Mouse (Mus musculus) right cerebral cortex, postnatal 25 days (tissue): ENCODE measurements at regions not wholly inside any gene's neighbourhood (a gene's known extent, or its start where the extent isn't known, plus 50 kb on each side); places are given as distances from the start of the nearest gene placed in this dataset.
"Not testable (repeated sequence)": the region's sequence is repeated elsewhere in the genome, so short reads cannot be mapped to it uniquely, and the experiment has no call there.

Experiments used
- DNase-seq: peaks from one replicate; pipeline ENCODE4 v3.0.0; 2022

DNA sequence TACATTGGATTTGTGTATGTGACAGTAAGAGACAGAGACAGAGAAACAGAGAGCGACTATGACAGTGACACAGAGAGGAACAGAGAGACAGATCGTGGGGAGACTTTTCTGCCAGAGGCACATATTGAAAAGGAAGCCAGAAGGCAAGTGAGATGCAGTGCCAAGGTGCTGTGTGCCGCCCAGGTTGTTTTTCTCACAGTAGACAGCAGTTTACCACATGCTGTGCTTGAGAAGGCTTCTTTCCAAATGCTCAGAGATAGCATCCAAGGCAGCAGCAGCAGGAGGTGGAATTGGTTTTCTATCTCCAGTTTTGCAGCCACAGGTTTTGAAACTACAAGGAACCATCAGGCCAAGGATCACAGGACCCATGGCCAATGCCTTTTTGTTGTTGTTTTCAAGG is 466.5 kb downstream of the Lrfn5 start:
- peak; percentile 9 for DNase-seq

DNA sequence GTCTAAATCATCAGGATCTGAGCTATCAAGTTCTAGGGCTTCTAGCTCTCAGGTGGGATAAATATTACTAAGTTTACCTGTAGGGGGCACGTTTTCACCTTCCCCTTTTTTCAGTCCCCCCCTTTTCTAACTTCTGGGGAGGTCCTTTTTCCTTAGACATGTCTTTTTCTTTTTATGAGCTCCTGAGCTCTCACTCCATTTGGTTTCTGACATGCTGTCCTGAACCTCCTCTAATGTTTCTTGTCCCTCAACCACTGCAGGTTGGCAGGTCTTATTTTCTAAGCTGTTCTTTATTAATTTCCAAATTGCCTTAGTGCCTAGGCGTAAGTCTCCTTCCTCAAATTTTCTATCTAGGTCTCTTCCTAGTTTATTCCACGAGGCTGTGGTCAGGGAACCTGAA is 470.9 kb downstream of the Lrfn5 start:
- DNase-seq, result not testable (repeated sequence)

DNA sequence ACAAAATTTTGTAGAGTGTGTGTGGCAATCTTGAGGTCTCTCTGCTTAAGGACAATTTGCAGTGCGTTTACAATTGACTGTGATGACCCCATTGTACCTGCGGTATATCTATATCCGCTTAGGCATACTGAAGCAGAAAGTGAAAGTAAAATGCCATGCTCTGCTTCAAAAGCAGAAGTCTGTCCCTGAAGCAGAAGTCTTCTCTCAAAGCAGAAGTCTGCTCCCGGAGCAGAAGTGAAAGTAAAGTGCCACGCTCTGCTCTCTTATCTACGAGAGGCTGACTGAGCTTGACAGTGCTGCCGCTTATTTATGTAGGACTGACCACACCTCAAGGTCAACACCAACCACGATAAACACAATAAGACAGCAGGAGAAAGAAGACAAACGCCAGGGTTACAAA is 471.3 kb downstream of the Lrfn5 start:
- DNase-seq, result no peak

DNA sequence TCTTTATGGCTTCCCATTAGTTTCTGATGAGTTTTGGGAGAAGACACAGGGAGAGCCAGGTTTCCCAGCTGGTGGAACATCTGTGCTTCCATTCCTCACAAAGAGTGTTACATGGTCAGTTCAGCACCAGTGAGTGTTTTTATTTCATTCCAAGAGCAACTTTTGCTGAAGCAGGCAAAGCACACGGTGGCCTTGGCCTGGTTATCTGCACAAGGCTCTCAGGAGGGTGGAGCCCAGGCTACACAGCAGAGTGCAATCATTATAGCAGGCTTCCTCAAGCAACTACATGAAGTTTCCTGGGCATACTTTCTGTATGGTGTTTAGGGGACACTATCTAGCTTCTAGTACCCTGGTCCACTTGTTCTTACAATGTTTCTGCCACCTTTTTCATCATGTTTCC is 490.4 kb downstream of the Lrfn5 start:
- no peak for DNase-seq

DNA sequence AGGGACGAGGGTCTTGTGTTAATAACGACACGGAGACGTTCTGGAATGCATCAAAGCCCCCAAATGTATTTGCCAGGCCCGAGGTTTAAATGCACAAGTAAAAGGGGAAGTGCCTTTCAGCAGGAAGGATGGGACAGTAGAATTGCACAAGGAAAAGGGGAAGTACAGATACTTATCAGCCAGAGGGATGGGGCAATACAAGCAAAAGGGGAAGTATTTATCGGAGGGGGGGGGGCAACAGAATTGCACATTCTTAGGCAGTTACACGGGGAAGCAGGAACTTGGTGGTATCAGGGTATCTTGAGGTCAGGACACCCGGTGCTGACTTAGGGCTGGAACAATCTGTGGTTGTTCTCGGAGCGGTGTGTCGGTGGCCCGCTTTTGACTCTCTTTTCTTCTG is 494.7 kb downstream of the Lrfn5 start:
- DNase-seq, result not testable (repeated sequence)
